Mouse (Mus musculus) neural tube, embryonic 12.5 days (tissue): Measurements from ENCODE around the gene Prpf3. TPM values are rescaled to one million over a fixed set of nuclear protein-coding genes. Genes with fewer than 3 reads are reported as not detected.
"Not testable (repeated sequence)": the region's sequence is repeated elsewhere in the genome, so short reads cannot be mapped to it uniquely, and the experiment has no call there.

ENCODE experiments used
- ATAC-seq: fragments of 200-750 bp; cut with Nextera tagmentation; 2 replicates; pipeline ENCODE4 v1.8.0; 2017; ENCODE audit warnings: low read depth, mild to moderate bottlenecking, moderate TSS enrichment, moderate library complexity; ENCODE audit not compliant: low FRiP score
- H3K27ac ChIP-seq: fragments of 300-500 bp; sonication (generic); 2 replicates; pipeline ENCODE4 v1.5.1; 2016
- H3K27me3 ChIP-seq: fragments of 300-500 bp; sonication (generic); replicated peaks from 2 replicates; pipeline ENCODE4 v1.6.1; 2016; ENCODE audit warnings: mild to moderate bottlenecking
- H3K36me3 ChIP-seq: fragments of 300-500 bp; sonication (generic); 2 replicates; pipeline ENCODE4 v1.6.1; 2016; ENCODE audit warnings: mild to moderate bottlenecking
- H3K4me1 ChIP-seq: fragments of 300-500 bp; sonication (generic); 2 replicates; pipeline ENCODE4 v1.6.1; 2016
- H3K4me2 ChIP-seq: fragments of 300-500 bp; sonication (generic); replicated peaks from 2 replicates; pipeline ENCODE4 v1.6.1; 2016; ENCODE audit warnings: mild to moderate bottlenecking
- H3K4me3 ChIP-seq: fragments of 300-500 bp; sonication (generic); 2 replicates; pipeline ENCODE4 v1.5.1; 2016
- H3K9ac ChIP-seq: fragments of 300-500 bp; sonication (generic); 2 replicates; pipeline ENCODE4 v1.6.1; 2016; ENCODE audit warnings: mild to moderate bottlenecking
- H3K9me3 ChIP-seq: fragments of 300-500 bp; sonication (generic); 2 replicates; pipeline ENCODE4 v1.6.1; 2016; ENCODE audit warnings: mild to moderate bottlenecking
- WGBS: fragments of 180-500 bp; shearing (Covaris S2); methylation state at CpG from one replicate; pipeline ENCODE4 v1.1.7; 2016; 5-methylcytosine and 5-hydroxymethylcytosine counted together
- polyA plus RNA-seq: library from polyadenylated mRNA; unstranded; fragments of >200 nt; fragmentation: Nextera tagmentation; extraction: Ambion mirVana; gene quantifications from 2 replicates; pipeline ENCODE4 v1.2.1, GENCODE M21; 2016

The Prpf3 gene
- polyA plus RNA-seq, 1 experiment from 2014 or later: 50.8 TPM

- Histone ChIP-seq H3K4me3 (peak overlapping the region; percentile 64), H3K36me3 (peaks cover 24% of the 10 kb centered on the region), H3K27me3 (no peaks in the 10 kb centered on the region), H3K9me3 (no peaks in the 10 kb centered on the region), H3K4me1 (peaks cover 16% of the 10 kb centered on the region), H3K4me2 (peak overlapping the region; percentile 78), H3K9ac (peak overlapping the region; percentile 78), H3K27ac (no peak overlapping the region)
- WGBS: 8% methylated on average over 15 of the region's 15 CpGs
- ATAC-seq: peak; percentile 72
These were observed 15.3 kb upstream of the Prpf3 start for GRCm38 (mm10) chr3:95870976-95871375.

GRCm38 (mm10) chr3:95867408-95867807, 11.7 kb upstream of the Prpf3 start:
- no peaks in the 10 kb centered on the region for H3K27me3 ChIP-seq
- peaks cover 44% of the 10 kb centered on the region for H3K36me3 ChIP-seq
- 94% methylated on average over 2 of the region's 2 CpGs for WGBS

GRCm38 (mm10) chr3:95866071-95866470, 10.4 kb upstream of the Prpf3 start:
- Histone ChIP-seq H3K27ac (no peak overlapping the region), H3K36me3 (peaks cover 44% of the 10 kb centered on the region), H3K4me3 (no peak overlapping the region), H3K9ac (no peak overlapping the region), H3K9me3 (no peaks in the 10 kb centered on the region), H3K4me2 (no peak overlapping the region), H3K27me3 (no peaks in the 10 kb centered on the region), H3K4me1 (peaks cover 7% of the 10 kb centered on the region; the same call in 1 of the 2 replicates)
- WGBS: 97% methylated on average over 5 of the region's 5 CpGs
- ATAC-seq: no peak

More at GRCm38 (mm10) chr3:95867408-95867807, 11.7 kb upstream of the Prpf3 start:
- Histone ChIP-seq H3K27ac (no peak overlapping the region), H3K4me1 (peaks cover 15% of the 10 kb centered on the region), H3K9ac (0 out of 2 replicates have a peak overlapping the region, but pooled peaks have one; percentile 26), H3K9me3 (no peaks in the 10 kb centered on the region), H3K4me2 (no peak overlapping the region), H3K4me3 (no peak overlapping the region)
- ATAC-seq: no peak

- H3K9ac ChIP-seq: no peak overlapping the region
- H3K4me1 ChIP-seq: peaks cover 5% of the 10 kb centered on the region; the same call in 1 of the 2 replicates
- H3K4me2 ChIP-seq: no peak overlapping the region
- H3K4me3 ChIP-seq: no peak overlapping the region
- H3K27me3 ChIP-seq: no peaks in the 10 kb centered on the region
- WGBS: 95% methylated on average over 20 of the region's 20 CpGs
- H3K36me3 ChIP-seq: peaks cover 44% of the 10 kb centered on the region
- no peaks in the 10 kb centered on the region for H3K9me3 ChIP-seq
- no peak for ATAC-seq
- no peak overlapping the region for H3K27ac ChIP-seq
These were observed 9.9 kb upstream of the Prpf3 start for GRCm38 (mm10) chr3:95865571-95865970.

GRCm38 (mm10) chr3:95865050-95865449, 9.4 kb upstream of the Prpf3 start:
- H3K9ac ChIP-seq: no peak overlapping the region
- no peak for ATAC-seq
- WGBS: 91% methylated on average over 5 of the region's 5 CpGs
- no peaks in the 10 kb centered on the region for H3K9me3 ChIP-seq
- peaks cover 42% of the 10 kb centered on the region for H3K36me3 ChIP-seq
- no peak overlapping the region for H3K4me2 ChIP-seq
- H3K27ac ChIP-seq: no peak overlapping the region
- no peaks in the 10 kb centered on the region for H3K4me1 ChIP-seq
- no peaks in the 10 kb centered on the region for H3K27me3 ChIP-seq
- H3K4me3 ChIP-seq: no peak overlapping the region

GRCm38 (mm10) chr3:95863578-95863977, 7.9 kb upstream of the Prpf3 start:
- ATAC-seq: no peak

GRCm38 (mm10) chr3:95861796-95862195, 6.1 kb upstream of the Prpf3 start:
- Histone ChIP-seq H3K4me1 (no peaks in the 10 kb centered on the region), H3K4me3 (no peak overlapping the region), H3K9me3 (no peaks in the 10 kb centered on the region), H3K27me3 (no peaks in the 10 kb centered on the region), H3K4me2 (no peak overlapping the region), H3K27ac (no peak overlapping the region), H3K9ac (no peak overlapping the region), H3K36me3 (peaks cover 20% of the 10 kb centered on the region)
- 31% methylated on average over 2 of the region's 2 CpGs for WGBS
- ATAC-seq: peak; percentile 72; the same call in 1 of the 2 replicates

More at GRCm38 (mm10) chr3:95863578-95863977, 7.9 kb upstream of the Prpf3 start:
- Histone ChIP-seq H3K36me3 (peaks cover 30% of the 10 kb centered on the region), H3K27me3 (no peaks in the 10 kb centered on the region), H3K27ac (no peak overlapping the region), H3K9me3 (no peaks in the 10 kb centered on the region), H3K4me3 (no peak overlapping the region), H3K4me1 (no peaks in the 10 kb centered on the region), H3K4me2 (no peak overlapping the region), H3K9ac (no peak overlapping the region)
- 79% methylated on average over 7 of the region's 7 CpGs for WGBS

- 73% methylated on average over 10 of the region's 10 CpGs for WGBS
- no peak for ATAC-seq
- H3K9me3 ChIP-seq: no peaks in the 10 kb centered on the region
- H3K9ac ChIP-seq: no peak overlapping the region
- H3K4me1 ChIP-seq: no peaks in the 10 kb centered on the region
- peaks cover 20% of the 10 kb centered on the region for H3K36me3 ChIP-seq
- no peak overlapping the region for H3K4me2 ChIP-seq
- H3K4me3 ChIP-seq: no peak overlapping the region
- no peak overlapping the region for H3K27ac ChIP-seq
- H3K27me3 ChIP-seq: no peaks in the 10 kb centered on the region
These were observed 5.5 kb upstream of the Prpf3 start for GRCm38 (mm10) chr3:95861216-95861615.

GRCm38 (mm10) chr3:95860323-95860722, 4.6 kb upstream of the Prpf3 start:
- no peak overlapping the region for H3K9ac ChIP-seq
- peaks cover 16% of the 10 kb centered on the region for H3K36me3 ChIP-seq
- H3K4me3 ChIP-seq: no peak overlapping the region
- 91% methylated on average over 3 of the region's 3 CpGs for WGBS
- H3K27ac ChIP-seq: no peak overlapping the region
- H3K27me3 ChIP-seq: no peaks in the 10 kb centered on the region
- no peaks in the 10 kb centered on the region for H3K4me1 ChIP-seq
- H3K4me2 ChIP-seq: no peak overlapping the region
- no peak for ATAC-seq
- H3K9me3 ChIP-seq: no peaks in the 10 kb centered on the region

- not testable (repeated sequence) for H3K27ac ChIP-seq, H3K4me3 ChIP-seq, H3K9me3 ChIP-seq, ATAC-seq, H3K4me2 ChIP-seq, H3K27me3 ChIP-seq, H3K9ac ChIP-seq, H3K36me3 ChIP-seq, H3K4me1 ChIP-seq
- WGBS: 80% methylated on average over 3 of the region's 3 CpGs
These were observed 2.6 kb upstream of the Prpf3 start for GRCm38 (mm10) chr3:95858278-95858677.

GRCm38 (mm10) chr3:95857050-95857449, 1.4 kb upstream of the Prpf3 start:
- not testable (repeated sequence) for H3K27me3 ChIP-seq, H3K27ac ChIP-seq, H3K4me3 ChIP-seq, H3K4me2 ChIP-seq, ATAC-seq, H3K4me1 ChIP-seq, H3K9me3 ChIP-seq, H3K9ac ChIP-seq
- WGBS: 91% methylated on average over 1 of the region's 1 CpGs
- H3K36me3 ChIP-seq: peaks cover 13% of the 10 kb centered on the region

GRCm38 (mm10) chr3:95856115-95856514, 430 bp upstream of the Prpf3 start:
- Histone ChIP-seq H3K27ac (0 out of 2 replicates have a peak overlapping the region, but pooled peaks have one; percentile 3), H3K4me3 (peak overlapping the region; percentile 85), H3K27me3 (no peaks in the 10 kb centered on the region), H3K36me3 (peaks cover 21% of the 10 kb centered on the region), H3K4me2 (peak overlapping the region; percentile 88), H3K9ac (peak overlapping the region; percentile 79), H3K4me1 (peaks cover 7% of the 10 kb centered on the region), H3K9me3 (no peaks in the 10 kb centered on the region)
- peak; percentile 19; the same call in 1 of the 2 replicates for ATAC-seq
- 31% methylated on average over 7 of the region's 7 CpGs for WGBS

GRCm38 (mm10) chr3:95851317-95851716, 4.4 kb downstream of the Prpf3 start:
- Histone ChIP-seq H3K27ac (no peak overlapping the region), H3K4me1 (peaks cover 7% of the 10 kb centered on the region), H3K9ac (no peak overlapping the region), H3K27me3 (no peaks in the 10 kb centered on the region), H3K36me3 (peaks cover 67% of the 10 kb centered on the region), H3K4me3 (no peak overlapping the region), H3K9me3 (no peaks in the 10 kb centered on the region), H3K4me2 (no peak overlapping the region)
- 95% methylated on average over 8 of the region's 8 CpGs for WGBS
- ATAC-seq: no peak
